Mouse (Mus musculus) thymus, postnatal 36 days (tissue): ENCODE data around the gene Grtp1.
A peak's percentile ranks its signal among the peaks of the same experiment; 100 is the strongest.

Experiments used
- DNase-seq, 2 experiments: peaks; one replicate each; pipeline ENCODE4 v3.0.0; 2022; ENCODE audit warnings: mixed read lengths in 2 of 2

Gene Grtp1

GRCm38 (mm10) chr8:13204371-13205140 lies 4.1 kb upstream of the Grtp1 start:
- no peak for DNase-seq

GRCm38 (mm10) chr8:13203472-13203871 lies 3.1 kb upstream of the Grtp1 start:
- peak; percentile 16 to 29 for DNase-seq

GRCm38 (mm10) chr8:13202806-13203205 lies 2.4 kb upstream of the Grtp1 start:
- no peak for DNase-seq

- DNase-seq, result no peak
These were observed 1.6 kb upstream of the Grtp1 start for GRCm38 (mm10) chr8:13202041-13202440.

GRCm38 (mm10) chr8:13201013-13201334 lies 554 bp upstream of the Grtp1 start:
- DNase-seq, result no peak

- DNase-seq, result no peak
These were observed 897 bp downstream of the Grtp1 start for GRCm38 (mm10) chr8:13199385-13200061.

GRCm38 (mm10) chr8:13197493-13197892 lies 2.9 kb downstream of the Grtp1 start:
- no peak for DNase-seq

GRCm38 (mm10) chr8:13194818-13195217 lies 5.6 kb downstream of the Grtp1 start:
- DNase-seq, result no peak

GRCm38 (mm10) chr8:13190235-13190634 lies 10.2 kb downstream of the Grtp1 start:
- no peak for DNase-seq

- DNase-seq, result no peak
These were observed 11.6 kb downstream of the Grtp1 start for GRCm38 (mm10) chr8:13188857-13189256.

- no peak for DNase-seq
These were observed 12.3 kb downstream of the Grtp1 start for GRCm38 (mm10) chr8:13188052-13188555.

- no peak for DNase-seq
These were observed 12.8 kb downstream of the Grtp1 start for GRCm38 (mm10) chr8:13187638-13188037.

GRCm38 (mm10) chr8:13187229-13187628 lies 13.2 kb downstream of the Grtp1 start:
- no peak for DNase-seq

GRCm38 (mm10) chr8:13186819-13187218 lies 13.6 kb downstream of the Grtp1 start:
- DNase-seq, result no peak

- no peak for DNase-seq
These were observed 18.8 kb downstream of the Grtp1 start for GRCm38 (mm10) chr8:13181691-13181976.

- no peak for DNase-seq
These were observed 19.3 kb downstream of the Grtp1 start for GRCm38 (mm10) chr8:13180911-13181690.

GRCm38 (mm10) chr8:13180408-13180807 lies 20.0 kb downstream of the Grtp1 start:
- DNase-seq, result no peak

GRCm38 (mm10) chr8:13179948-13180347 lies 20.5 kb downstream of the Grtp1 start:
- DNase-seq, result no peak

GRCm38 (mm10) chr8:13179482-13179881 lies 20.9 kb downstream of the Grtp1 start:
- DNase-seq, result no peak

GRCm38 (mm10) chr8:13178137-13178536 lies 22.3 kb downstream of the Grtp1 start:
- no peak for DNase-seq

- no peak for DNase-seq
These were observed 23.1 kb downstream of the Grtp1 start for GRCm38 (mm10) chr8:13177173-13177852.

GRCm38 (mm10) chr8:13175650-13176049 lies 24.8 kb downstream of the Grtp1 start:
- DNase-seq, result no peak

- DNase-seq, result no peak
These were observed 25.6 kb downstream of the Grtp1 start for GRCm38 (mm10) chr8:13174811-13175210.
